Mouse (Mus musculus): ENCODE measurements around the gene Magoh. TPM values are rescaled to one million over a fixed set of nuclear protein-coding genes. Genes with fewer than 3 reads are reported as not detected.

Gene Magoh
- 10 to 100 TPM; 53.9 to 63.6 TPM for total RNA-seq (2021)
- long read RNA-seq, experiment 1, transcript Magoh-201 (5 exons, 692 nt) = major isoform, 14 of 14 reads
- long read RNA-seq, experiment 1, partial matches to known transcripts = 0 of 14 reads
- long read RNA-seq, experiment 1, other reads (novel, unspliced or antisense) = 0 of 14 reads
- long read RNA-seq, experiment 2, transcript Magoh-201 (5 exons, 692 nt) = major isoform, 18 of 21 reads
- long read RNA-seq, experiment 2, partial matches to known transcripts = 1 of 21 reads
- long read RNA-seq, experiment 2, other reads (novel, unspliced or antisense) = 2 of 21 reads

GRCm38 (mm10) chr4:107879254-107880050 is at the start of gene Magoh:
Magoh (plus strand) TSS chr4:107879755.
- peak; percentile 88 to 98 for DNase-seq (ENCODE audit: low spot score in 2 of 2)

DNA sequence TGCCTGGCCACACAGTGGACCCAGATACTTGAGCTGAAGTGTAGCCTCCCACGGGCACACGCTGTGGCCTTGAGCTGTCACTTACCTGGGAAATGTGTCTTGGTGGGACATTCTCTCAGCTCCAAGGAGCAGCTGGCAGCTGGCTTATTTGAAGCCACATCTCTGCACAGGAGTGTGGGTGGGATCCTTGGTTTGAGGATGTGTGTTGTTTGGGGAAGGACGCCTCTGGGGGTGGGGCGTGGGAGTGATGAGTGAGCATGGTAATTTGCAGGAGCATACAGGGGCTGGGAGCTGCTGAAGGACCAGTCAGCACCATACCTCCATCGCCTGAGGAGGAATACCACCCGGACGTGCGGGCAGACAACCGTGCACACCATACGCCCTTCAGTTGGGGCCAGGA is 49.4 kb upstream of the Magoh start:
- DNase-seq (ENCODE audit: low spot score in 2 of 2) = no peak

- no peak for DNase-seq (ENCODE audit: low spot score in 2 of 2)
These were observed 48.7 kb upstream of the Magoh start for GRCm38 (mm10) chr4:107830821-107831221.

- no peak for DNase-seq (ENCODE audit: low spot score in 2 of 2)
These were observed 47.9 kb upstream of the Magoh start for GRCm38 (mm10) chr4:107831678-107832077.

DNA sequence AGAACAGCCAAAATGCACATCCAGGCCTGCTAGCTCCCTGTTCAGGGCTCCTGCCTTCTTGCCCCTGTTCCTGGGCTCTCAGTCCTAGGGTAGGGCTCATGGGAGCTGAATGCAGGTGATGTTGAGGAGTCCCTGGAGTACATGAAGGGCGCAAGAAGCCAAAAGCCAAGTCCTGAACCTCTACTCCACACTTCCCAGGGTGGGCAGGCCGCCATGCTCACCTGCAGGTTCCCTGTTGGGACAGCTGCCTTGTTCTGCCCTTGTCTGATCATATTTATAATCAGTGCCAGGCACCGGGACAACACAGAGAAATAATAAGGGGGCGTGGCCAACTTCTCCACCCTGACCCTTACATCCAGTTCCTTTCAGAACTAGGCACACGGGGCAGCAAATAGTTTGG is 46.0 kb upstream of the Magoh start:
- no peak for DNase-seq (ENCODE audit: low spot score in 2 of 2)

- no peak for DNase-seq (ENCODE audit: low spot score in 2 of 2)
These were observed 44.8 kb upstream of the Magoh start for GRCm38 (mm10) chr4:107834643-107835314.

- no peak for DNase-seq (ENCODE audit: low spot score in 2 of 2)
These were observed 44.0 kb upstream of the Magoh start for GRCm38 (mm10) chr4:107835508-107835909.

- no peak for DNase-seq (ENCODE audit: low spot score in 2 of 2)
These were observed 42.8 kb upstream of the Magoh start for GRCm38 (mm10) chr4:107836758-107837157.

DNA sequence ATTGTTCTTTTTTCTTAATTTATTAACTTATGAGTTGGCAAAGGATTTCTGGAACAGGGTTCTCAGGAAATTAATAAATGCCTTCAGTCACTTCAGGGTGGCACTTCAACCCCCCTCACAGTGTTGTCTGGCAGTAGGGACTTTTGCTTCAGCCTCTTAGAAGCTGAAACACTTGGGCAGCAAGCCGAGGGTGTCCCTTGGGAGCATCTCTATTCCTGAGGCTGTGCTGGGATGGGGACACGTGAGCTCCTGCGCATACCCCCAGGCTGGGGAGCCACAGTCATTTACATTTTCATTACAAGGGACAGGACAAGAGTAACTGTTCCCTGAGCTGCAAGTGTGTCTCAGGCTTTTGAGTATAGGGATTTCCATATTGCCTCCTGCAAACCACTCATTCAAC is 41.6 kb upstream of the Magoh start:
- no peak for DNase-seq (ENCODE audit: low spot score in 2 of 2)

DNA sequence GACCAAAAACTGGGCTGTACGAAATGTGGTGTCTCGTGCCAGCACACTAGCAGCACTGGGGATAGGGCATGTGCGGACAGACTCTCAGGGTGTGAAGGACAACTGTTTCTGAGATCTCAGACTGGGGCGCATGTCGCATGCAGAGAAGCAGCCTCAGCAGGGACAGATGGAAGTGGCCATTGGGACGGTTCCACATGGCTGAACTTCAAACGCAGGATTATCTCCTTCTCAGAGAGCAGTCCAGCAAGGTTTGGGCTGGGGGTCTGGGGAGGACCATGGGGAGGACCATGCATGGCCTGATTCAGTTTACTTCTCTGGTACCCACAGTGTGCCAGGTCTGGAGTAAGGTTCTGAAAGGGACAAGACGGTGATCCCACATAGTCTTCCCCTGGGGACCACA is 35.9 kb upstream of the Magoh start:
- DNase-seq (ENCODE audit: low spot score in 2 of 2) = no peak

DNA sequence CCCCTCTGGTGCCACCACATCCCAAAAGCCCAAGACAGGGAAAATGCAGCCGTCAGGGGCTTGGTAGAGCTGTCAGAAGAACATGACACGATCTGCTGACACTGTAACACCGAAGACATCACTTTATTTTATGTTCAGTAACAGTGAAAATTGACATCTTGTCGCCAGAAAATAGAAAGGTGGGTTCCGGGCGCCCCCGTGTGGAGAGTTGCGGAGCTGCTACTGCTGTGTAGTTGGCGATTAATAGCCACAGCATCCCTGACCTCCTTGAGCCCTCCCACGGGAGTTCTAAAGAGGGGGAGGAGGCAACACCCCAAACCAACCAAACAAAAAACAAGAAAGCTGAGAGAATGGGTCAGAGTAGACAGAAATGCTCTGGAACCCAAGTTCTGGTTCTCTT is 34.6 kb upstream of the Magoh start:
- peak; percentile 68 to 79 for DNase-seq (ENCODE audit: low spot score in 2 of 2)

- DNase-seq (ENCODE audit: low spot score in 2 of 2) = no peak
These were observed 32.8 kb upstream of the Magoh start for GRCm38 (mm10) chr4:107846795-107847194.

DNA sequence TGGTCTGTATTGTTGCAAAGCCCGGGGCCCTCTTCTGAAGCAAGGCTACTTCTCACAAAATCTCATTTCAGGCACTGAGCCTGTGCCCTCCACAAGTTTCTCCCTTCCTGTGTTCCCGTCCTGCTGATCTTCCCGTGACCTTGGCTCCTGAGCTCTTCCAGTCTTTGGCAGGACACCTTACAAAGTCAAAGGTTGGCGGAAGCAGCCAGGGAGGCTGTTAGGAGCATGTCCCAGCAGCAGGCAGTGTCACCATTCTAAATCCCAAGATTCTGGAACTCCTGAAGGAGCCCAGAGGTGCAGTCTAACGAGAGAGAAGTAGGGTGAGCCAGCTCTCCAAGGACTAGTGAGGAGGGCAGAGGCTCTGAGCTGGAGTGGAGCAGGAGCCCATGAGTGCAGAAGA is 31.0 kb upstream of the Magoh start:
- no peak for DNase-seq (ENCODE audit: low spot score in 2 of 2)

DNA sequence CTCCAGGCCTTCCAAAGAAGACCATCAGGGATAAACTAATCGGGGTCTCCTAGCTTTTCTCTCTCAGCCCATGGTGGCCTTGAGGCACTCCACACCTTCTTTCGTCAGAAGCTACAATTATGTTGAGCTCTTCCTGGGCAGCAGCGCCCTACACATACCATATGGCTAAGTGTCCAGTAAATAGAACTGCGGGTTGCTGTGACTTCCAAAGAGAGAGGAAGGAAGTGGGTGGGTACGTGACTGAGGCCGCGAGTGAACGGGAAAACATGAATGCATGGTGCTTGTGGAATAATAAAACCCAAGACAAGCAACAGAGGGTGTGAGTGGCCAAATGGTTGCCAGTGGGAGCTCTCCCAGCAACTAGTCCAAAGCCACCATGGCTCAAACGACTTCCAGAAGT is 29.9 kb upstream of the Magoh start:
- DNase-seq (ENCODE audit: low spot score in 2 of 2) = no peak

- no peak for DNase-seq (ENCODE audit: low spot score in 2 of 2)
These were observed 29.5 kb upstream of the Magoh start for GRCm38 (mm10) chr4:107850091-107850490.

DNA sequence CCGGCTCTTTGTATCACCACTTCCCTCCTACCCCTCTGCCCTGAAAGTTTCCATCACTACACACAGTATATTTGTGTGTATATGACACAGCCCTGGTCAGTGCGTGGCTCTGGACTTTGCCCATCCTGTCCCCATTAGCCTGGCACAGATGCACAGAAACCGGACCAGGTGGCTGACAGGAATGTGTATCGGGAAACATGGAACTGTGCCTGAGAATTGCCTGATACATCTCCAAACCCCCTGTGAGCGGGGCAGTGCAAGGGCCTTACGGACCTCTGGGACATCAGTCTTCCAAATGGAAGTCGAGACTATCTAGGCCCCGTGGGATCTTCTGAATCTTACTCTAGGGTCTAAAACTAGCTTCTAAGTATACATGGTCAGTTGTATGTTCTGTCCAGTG is 26.2 kb upstream of the Magoh start:
- no peak for DNase-seq (ENCODE audit: low spot score in 2 of 2)

- DNase-seq (ENCODE audit: low spot score in 2 of 2) = no peak
These were observed 25.7 kb upstream of the Magoh start for GRCm38 (mm10) chr4:107853836-107854235.

- DNase-seq (ENCODE audit: low spot score in 2 of 2) = no peak
These were observed 22.4 kb upstream of the Magoh start for GRCm38 (mm10) chr4:107856958-107857686.

DNA sequence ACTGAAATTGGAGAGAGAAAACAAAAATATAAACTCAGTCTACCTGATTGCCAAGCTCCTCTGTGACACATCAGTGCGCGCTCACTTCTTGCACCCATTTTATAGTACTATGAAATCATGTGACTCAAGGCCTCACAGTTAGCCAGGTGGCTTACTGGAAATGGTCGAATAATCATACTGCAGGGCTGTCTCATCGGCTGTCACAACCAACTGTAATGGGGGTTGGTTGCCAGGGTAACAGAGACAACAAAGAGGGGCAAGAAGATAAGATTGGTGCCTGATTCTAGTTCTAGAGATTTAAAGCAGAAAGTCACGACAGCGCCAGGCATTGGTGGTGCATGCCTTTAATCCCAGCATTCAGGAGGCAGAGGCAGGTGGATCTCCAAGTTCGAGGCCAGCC is 20.6 kb upstream of the Magoh start:
- DNase-seq (ENCODE audit: low spot score in 2 of 2) = no peak

- DNase-seq (ENCODE audit: low spot score in 2 of 2) = no peak
These were observed 14.7 kb upstream of the Magoh start for GRCm38 (mm10) chr4:107864866-107865265.

- DNase-seq (ENCODE audit: low spot score in 2 of 2) = no peak
These were observed 2.1 kb downstream of the Magoh start for GRCm38 (mm10) chr4:107881631-107882030.
